Mouse (Mus musculus): ENCODE results near the gene Atxn7l3.

The Atxn7l3 gene

DNA sequence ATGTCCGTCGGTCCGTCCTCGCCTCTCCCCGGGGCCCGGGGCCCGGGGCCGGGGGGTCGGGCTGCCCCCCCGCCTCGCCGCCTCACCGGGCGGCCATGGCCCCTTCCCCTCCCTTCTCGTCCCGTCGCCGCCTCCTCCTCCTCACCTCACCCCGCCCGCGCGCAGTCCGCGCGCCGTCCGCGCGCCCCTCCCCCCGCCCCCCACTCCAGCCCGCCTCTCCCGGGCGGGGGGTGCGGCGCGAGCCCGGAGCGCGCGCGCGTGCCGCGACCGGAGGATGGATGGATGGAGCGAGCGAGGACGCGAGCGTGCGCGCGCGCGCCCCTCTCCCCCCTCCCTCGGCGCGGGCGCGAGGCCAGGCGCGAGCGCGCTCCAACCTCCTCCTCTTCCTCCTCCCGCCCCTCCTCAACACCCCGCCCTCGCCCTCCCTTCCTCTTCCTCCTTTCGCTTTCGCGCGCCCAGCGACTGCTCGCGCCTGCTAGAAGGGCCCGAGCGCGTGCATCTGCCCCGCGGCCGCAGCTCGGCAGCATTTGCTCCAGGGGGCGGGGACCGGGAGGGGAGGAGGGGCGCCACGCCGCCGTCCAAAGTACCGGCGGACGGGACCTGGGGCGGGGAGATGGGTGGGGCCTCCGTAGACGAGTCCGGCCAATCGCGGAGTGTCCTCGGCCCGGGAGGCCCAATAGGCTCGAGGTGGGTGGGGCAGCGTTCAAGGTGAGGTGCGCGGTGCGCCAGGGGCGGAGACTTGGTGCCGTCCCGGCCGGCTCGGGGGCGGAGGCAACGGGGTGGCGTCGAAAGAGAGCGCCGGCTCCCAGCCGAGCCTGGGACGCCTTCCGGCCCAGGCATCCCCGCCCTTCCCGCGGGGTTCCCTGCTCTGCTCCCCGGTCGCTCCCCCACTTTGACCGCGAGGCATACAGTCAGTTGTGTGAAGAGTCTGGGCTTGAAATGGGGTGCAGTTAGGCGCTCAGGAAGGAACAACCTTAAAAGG is at the start of gene Atxn7l3:
Gene Atxn7l3 (minus strand): TSS at position 141 of the 982 bp plus-strand sequence.
- DNase-seq, result peak; percentile 100

DNA sequence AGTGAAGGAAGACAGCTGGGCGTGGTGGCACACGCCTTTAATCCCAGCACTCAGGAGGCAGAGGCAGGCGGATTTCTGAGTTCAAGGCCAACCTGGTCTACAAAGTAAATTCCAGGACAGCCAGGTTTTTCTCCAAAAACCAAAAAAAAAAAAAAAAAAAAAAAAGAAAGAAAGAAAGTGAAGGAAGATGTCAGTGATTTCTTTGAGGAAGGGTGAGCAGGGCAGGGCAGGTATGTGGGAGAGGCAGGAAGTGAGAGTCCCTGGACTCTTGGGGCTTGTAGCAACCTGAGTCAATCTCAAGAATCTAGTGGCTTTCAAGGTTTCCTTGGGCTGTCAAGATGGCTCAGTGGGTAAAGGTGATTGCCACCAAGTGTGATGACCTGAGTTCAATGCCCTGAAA is 48.0 kb upstream of the Atxn7l3 start:
- DNase-seq, result no peak

GRCm38 (mm10) chr11:102342742-102343141 is 46.3 kb upstream of the Atxn7l3 start:
- no peak for DNase-seq

DNA sequence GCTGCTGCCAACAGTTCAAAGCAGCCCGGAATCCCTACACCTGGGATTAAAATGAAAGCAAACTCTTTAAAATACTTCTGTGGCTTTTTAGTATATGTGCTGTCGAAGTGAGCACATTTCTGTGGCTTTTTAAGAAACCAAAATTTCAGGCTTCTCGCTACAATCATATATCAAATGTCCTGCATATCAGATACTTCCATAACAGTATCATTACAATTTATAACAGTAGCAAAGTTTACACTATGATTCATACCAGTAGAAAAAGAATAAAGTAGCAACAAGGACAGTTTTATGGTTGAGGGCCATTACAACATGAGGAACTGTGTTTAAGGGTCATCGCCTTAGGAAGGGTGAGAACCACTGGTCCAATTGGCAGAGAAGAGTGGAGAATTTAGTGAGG is 44.7 kb upstream of the Atxn7l3 start:
- no peak for DNase-seq

DNA sequence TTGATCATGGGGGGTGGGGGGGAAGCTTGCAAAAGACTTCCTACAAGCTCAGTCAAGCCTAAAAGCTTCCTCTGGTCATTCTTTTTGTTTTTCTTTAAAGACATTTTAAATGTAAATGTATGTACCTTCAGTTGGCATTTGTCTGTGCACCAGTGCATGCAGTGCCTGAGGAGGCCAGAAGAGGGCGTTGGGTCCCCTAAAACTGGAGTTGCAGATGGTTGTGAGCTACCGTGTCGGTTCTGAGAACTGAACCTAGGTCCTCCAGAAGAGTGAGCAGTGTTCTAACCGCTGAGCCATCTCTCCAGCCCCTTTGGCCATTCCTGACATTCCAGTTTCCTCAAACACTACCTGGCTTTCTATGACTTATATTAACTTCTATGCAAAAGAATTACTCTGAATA is 43.2 kb upstream of the Atxn7l3 start:
- no peak for DNase-seq

DNA sequence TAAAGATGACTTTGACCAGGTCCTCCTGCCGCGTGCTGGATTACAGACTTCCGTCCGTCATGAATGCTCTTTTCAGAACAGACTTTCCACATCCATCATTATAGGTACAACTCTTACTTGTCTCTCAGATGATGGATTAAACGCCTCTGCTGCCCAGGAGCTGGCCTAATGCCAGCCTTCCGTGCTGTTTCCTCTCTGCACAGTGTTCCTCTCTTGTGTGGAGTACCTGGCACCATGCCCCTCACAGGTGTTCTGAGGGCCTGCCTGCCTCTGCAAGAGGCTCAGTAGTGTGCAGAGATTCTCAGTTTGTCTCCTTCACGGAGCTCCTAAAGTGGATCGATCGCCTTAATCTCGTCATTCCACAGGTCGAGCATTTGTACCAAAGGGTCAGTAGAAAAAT is 42.8 kb upstream of the Atxn7l3 start:
- DNase-seq, result no peak

- DNase-seq, result no peak
Observed at GRCm38 (mm10) chr11:102338561-102338960, 42.1 kb upstream of the Atxn7l3 start.

- DNase-seq, result no peak
Observed at GRCm38 (mm10) chr11:102337921-102338320, 41.5 kb upstream of the Atxn7l3 start.

DNA sequence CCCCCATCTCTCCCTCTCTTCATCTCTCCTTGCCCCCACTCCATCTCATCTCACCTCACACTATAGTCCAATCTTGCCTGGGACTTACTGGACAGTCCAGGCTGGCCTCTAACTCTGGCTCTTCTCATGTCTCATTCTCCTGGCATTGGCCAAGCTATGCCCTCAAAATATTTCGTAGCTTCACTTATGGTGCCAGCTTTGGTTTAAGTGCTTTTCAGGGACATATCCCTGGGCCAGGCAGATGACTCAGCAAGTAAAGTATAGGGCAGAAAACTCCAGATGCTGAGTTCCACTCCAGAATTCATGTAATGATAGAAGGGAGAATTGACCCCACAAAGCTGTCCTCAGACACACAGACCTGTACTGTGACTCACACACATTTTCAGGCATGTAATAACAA is 39.8 kb upstream of the Atxn7l3 start:
- no peak for DNase-seq

- DNase-seq, result peak; percentile 17
Observed at GRCm38 (mm10) chr11:102334973-102335700, 38.7 kb upstream of the Atxn7l3 start.

DNA sequence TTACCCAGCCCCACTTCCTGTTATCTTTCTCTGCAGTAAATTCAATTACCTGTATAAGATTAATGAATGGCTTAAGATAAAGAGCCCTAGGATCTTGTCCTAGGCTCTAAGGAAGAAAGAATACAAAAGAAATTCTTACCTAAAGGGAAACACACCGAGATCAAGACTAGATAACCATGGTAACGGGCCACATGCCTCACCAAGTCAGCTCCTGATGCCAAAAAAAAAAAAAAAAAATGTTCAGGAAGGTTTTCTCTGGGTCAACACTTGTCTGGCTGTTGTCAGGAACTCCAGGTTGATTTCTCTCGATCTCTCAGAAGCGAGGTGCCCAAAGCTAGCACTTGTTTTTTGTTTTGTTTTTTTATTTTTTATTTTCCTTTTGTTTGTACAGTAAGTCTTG is 37.6 kb upstream of the Atxn7l3 start:
- DNase-seq, result no peak

GRCm38 (mm10) chr11:102333061-102333460 is 36.6 kb upstream of the Atxn7l3 start:
- no peak for DNase-seq

DNA sequence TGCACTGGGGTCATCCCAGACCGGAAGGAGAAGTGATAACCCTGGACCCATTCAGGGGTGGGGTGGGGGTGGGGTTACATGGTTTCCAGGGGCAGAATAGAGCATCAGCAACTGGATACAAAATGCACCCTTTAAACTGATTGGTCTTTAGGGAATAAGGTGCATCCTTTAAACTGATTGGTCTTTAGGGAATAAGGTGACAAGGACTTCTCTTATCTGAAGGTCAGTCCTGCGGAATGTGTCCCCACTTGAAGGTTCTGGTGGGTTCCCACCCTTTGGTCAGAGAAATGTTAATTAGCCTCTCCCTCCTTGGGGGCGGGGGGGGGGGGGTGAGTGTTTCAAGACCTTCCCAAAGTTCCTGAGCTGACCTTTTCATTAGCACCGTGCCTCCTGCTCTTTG is 35.4 kb upstream of the Atxn7l3 start:
- no peak for DNase-seq

GRCm38 (mm10) chr11:102330039-102330438 is 33.6 kb upstream of the Atxn7l3 start:
- DNase-seq, result no peak

DNA sequence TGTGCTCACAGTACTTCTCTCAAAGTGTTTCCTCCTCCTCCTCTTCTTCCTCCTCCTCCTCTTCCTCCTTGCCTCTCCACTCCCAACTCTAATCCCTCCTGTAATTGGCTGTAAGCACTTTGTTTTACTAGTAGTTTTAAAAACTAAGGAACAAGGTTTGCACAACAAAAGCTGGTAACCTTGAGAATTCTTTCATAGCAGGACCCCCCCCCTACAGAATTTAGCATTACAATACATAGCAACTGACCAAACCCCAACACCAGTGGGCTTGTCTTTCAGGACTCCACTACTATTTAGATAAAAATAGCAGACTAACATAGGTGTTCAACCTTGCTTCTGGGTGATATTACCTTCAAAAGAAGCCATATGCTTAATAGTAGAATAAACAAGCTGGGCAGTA is 33.1 kb upstream of the Atxn7l3 start:
- DNase-seq, result no peak

GRCm38 (mm10) chr11:102327839-102328238 is 31.4 kb upstream of the Atxn7l3 start:
- no peak for DNase-seq

DNA sequence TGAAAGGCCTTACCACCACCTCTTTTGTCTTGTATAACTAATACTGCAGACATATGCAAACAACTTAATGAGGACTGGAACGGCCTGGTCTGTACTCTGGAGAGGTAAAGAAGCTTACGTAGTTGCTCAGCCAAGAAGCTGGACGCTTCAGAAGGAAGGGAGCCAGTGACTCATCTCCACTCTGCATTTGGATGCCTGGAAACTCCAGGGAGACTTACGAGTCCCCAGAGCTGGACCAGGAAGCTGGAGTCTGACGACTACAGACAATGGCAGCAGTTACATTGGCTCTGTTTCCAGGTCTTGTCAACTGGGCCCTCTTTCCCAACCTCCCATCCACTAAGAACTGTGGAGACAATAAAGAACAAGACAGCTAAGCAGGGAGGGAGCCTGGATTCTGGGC is 30.8 kb upstream of the Atxn7l3 start:
- DNase-seq, result no peak

DNA sequence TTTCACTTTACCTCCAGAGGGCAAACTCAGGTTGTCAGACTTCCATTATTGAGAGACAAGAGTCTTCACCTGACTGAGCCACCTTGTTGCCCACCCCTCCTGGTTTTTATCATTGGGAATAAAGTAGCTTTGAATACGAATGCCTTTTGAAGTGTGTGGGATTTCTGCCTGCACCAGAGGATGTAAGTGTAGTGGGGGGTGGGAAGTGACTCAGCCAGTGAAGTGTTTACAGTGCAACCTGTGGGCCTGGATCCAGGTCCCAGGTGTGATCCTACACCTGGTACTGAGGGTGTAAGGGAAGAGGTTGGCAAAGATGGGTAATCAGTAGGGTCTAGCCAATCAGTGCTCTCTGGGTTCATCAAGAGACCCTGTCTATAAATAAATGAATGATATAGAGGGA is 27.1 kb upstream of the Atxn7l3 start:
- DNase-seq, result no peak

GRCm38 (mm10) chr11:102321931-102322330 is 25.5 kb upstream of the Atxn7l3 start:
- no peak for DNase-seq

GRCm38 (mm10) chr11:102320686-102321005 is 24.2 kb upstream of the Atxn7l3 start:
- DNase-seq, result no peak

GRCm38 (mm10) chr11:102319941-102320685 is 23.7 kb upstream of the Atxn7l3 start:
- peak; percentile 88 for DNase-seq

DNA sequence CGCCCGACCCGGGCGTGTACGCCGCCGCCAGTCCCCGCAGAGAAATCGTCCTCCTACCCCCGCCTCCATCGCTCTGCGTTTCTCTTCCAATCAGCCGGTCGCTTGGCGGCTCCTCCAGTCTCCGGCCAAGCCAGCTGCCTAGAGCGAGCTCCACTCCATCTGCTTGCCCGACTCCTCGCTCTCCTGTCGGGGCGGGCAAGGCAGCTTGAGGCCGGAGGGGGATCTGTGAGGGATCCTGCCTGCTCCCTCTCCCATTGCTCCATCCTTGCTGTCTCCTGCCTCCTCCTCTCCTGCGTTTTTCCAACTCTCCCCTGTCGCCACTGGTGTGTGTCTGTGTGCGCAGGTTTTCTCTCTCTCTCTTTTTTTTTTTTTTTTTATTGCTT is 23.0 kb upstream of the Atxn7l3 start, which contains the start of gene Ubtf:
Gene Ubtf (minus strand): TSS at position 333 of the 383 bp plus-strand sequence.
- peak; percentile 85 for DNase-seq

Data from embryo, embryonic 11 days (tissue).